Mouse (Mus musculus) embryonic facial prominence, embryonic 12.5 days (tissue): ENCODE results near the gene Kif17. TPM values are rescaled to one million over a fixed set of nuclear protein-coding genes. Genes with fewer than 3 reads are reported as not detected.

Experiments used
- ATAC-seq: fragments of 200-750 bp; cut with Nextera tagmentation; 2 replicates; pipeline ENCODE4 v1.8.0; 2017; ENCODE audit not compliant: insufficient number of reproducible peaks, insufficient read depth, low FRiP score, low TSS enrichment
- H3K27ac ChIP-seq: fragments of 300-500 bp; sonication (generic); 2 replicates; pipeline ENCODE4 v1.5.1; 2016; ENCODE audit warnings: mild to moderate bottlenecking
- H3K27me3 ChIP-seq: fragments of 300-500 bp; sonication (generic); 2 replicates; pipeline ENCODE4 v1.6.1; 2016; ENCODE audit warnings: mild to moderate bottlenecking, moderate library complexity
- H3K36me3 ChIP-seq: fragments of 300-500 bp; sonication (generic); 2 replicates; pipeline ENCODE4 v1.6.1; 2016; ENCODE audit warnings: mild to moderate bottlenecking
- H3K4me1 ChIP-seq: fragments of 300-500 bp; sonication (generic); 2 replicates; pipeline ENCODE4 v1.6.1; 2016
- H3K4me2 ChIP-seq: fragments of 300-500 bp; sonication (generic); replicated peaks from 2 replicates; pipeline ENCODE4 v1.6.1; 2016; ENCODE audit warnings: mild to moderate bottlenecking, moderate library complexity
- H3K4me3 ChIP-seq: fragments of 300-500 bp; sonication (generic); 2 replicates; pipeline ENCODE4 v1.5.1; 2016; ENCODE audit warnings: mild to moderate bottlenecking
- H3K9ac ChIP-seq: fragments of 300-500 bp; sonication (generic); 2 replicates; pipeline ENCODE4 v1.6.1; 2016; ENCODE audit warnings: mild to moderate bottlenecking, moderate library complexity
- H3K9me3 ChIP-seq: fragments of 300-500 bp; sonication (generic); 2 replicates; pipeline ENCODE4 v1.6.1; 2016; ENCODE audit warnings: mild to moderate bottlenecking, moderate library complexity
- WGBS: fragments of 180-500 bp; shearing (Covaris S2); methylation state at CpG from one replicate; pipeline ENCODE4 v1.1.7; 2016; 5-methylcytosine and 5-hydroxymethylcytosine counted together
- polyA plus RNA-seq: library from polyadenylated mRNA; unstranded; fragments of >200 nt; fragmentation: Nextera tagmentation; extraction: Ambion mirVana; gene quantifications from 2 replicates; pipeline ENCODE4 v1.2.1, GENCODE M21; 2016

The Kif17 gene
- polyA plus RNA-seq, 1 experiment from 2014 or later: 1.3 TPM

DNA sequence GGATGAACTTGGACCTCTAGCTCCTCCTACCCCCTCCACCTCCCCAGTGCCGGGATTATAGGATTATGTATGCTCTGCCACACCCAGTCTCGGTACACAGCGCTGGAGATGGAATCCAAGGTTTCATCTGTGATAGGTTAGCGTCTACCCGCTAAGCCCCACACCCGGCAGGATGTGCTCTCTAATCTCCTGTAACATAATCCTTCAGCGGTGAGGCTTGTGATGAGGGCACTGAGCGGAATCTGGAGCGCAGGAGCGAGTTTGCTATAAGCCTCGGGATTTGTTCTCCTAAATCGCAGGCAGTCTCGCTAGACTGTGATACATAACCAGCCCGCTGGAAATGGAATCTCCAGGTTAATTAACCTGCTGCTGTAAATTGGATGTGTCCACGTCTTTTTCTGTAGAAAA, 80.0 kb downstream of the Kif17 start:
- Histone ChIP-seq H3K4me2 (no peak overlapping the region), H3K27me3 (peaks cover 20% of the 10 kb centered on the region)

DNA sequence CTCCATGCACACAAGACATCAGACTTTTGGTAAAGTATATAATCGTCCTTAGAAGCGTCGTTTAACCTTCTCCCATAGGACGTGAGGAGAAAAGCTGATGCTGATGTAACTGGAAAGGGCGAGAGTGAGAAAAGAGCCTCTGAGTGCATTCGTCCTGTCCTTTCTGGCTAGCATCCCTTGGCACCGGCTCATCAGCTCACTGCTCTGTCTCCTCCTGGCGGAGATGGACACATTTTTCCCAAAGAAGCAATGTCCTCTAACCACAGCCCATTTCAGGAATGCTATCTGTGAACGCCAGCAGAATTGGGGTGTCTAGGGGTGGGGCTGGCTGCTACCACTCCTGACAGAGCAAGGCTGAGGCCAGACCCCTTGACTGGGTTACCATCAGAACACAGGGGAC, 81.4 kb downstream of the Kif17 start:
- WGBS: 83% methylated on average over 9 of the region's 9 CpGs
- H3K36me3 ChIP-seq: no peaks in the 10 kb centered on the region

More for the DNA sequence above, 80.0 kb downstream of the Kif17 start:
- H3K9ac ChIP-seq: no peak overlapping the region
- H3K27ac ChIP-seq: no peak overlapping the region
- no peak for ATAC-seq
- no peaks in the 10 kb centered on the region for H3K36me3 ChIP-seq
- WGBS: 12% methylated on average over 15 of the region's 15 CpGs
- 0 out of 2 replicates have a peak, but pooled peaks cover under 1% of the 10 kb centered on the region for H3K4me1 ChIP-seq
- no peaks in the 10 kb centered on the region for H3K9me3 ChIP-seq
- H3K4me3 ChIP-seq: no peak overlapping the region

DNA sequence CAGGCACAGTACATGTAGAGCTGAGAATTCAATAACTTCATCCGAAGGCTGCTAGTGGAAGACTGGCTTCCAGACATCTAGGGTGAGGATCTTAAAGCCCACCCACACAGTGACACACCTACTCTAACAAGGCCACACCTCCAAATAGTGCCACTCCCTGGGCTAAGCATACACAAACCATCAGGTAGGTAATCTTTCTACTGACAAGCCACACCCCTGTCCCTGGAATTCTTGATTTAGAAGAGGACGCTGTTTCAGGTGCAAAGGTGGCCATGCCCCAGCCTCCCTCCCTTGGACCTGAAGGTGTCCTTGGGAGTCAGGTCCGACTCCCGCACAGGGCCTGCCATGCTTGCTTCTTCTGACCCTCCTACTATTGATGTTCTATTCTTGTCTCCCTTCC, 82.9 kb downstream of the Kif17 start:
- H3K27ac ChIP-seq: no peak overlapping the region
- H3K9ac ChIP-seq: no peak overlapping the region
- no peaks in the 10 kb centered on the region for H3K36me3 ChIP-seq
- H3K4me3 ChIP-seq: no peak overlapping the region
- H3K27me3 ChIP-seq: peaks cover 20% of the 10 kb centered on the region
- no peaks in the 10 kb centered on the region for H3K9me3 ChIP-seq
- H3K4me1 ChIP-seq: no peaks in the 10 kb centered on the region
- no peak for ATAC-seq
- H3K4me2 ChIP-seq: no peak overlapping the region
- WGBS: 78% methylated on average over 4 of the region's 4 CpGs

More for the DNA sequence above, 81.4 kb downstream of the Kif17 start:
- Histone ChIP-seq H3K4me2 (no peak overlapping the region), H3K9ac (no peak overlapping the region), H3K27me3 (peaks cover 20% of the 10 kb centered on the region), H3K27ac (no peak overlapping the region), H3K9me3 (no peaks in the 10 kb centered on the region), H3K4me1 (no peaks in the 10 kb centered on the region), H3K4me3 (no peak overlapping the region)
- no peak for ATAC-seq

DNA sequence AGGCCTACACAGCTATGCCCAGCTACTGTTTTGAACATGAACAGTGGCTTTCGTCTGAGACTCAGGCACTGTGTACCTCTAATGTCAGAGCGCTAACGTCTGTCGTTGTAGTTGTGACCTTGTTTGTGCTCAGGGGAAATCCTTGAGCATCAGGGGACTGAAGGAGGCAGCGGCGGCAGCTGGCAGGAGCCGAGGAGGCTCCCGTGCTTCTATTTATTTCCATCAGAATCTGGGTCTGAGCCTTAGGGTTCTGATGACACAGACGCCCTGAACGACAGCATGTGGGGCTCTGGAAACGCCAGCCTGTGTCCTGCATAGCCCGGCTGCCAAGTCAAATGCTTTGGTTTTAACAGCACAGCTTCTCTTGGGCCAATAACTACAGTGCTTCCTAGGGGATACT, 84.8 kb downstream of the Kif17 start:
- Histone ChIP-seq H3K4me3 (no peak overlapping the region), H3K9ac (no peak overlapping the region), H3K4me1 (no peaks in the 10 kb centered on the region), H3K27me3 (peaks cover 20% of the 10 kb centered on the region), H3K36me3 (no peaks in the 10 kb centered on the region), H3K9me3 (no peaks in the 10 kb centered on the region), H3K27ac (no peak overlapping the region), H3K4me2 (no peak overlapping the region)
- WGBS: 79% methylated on average over 12 of the region's 12 CpGs
- no peak for ATAC-seq

DNA sequence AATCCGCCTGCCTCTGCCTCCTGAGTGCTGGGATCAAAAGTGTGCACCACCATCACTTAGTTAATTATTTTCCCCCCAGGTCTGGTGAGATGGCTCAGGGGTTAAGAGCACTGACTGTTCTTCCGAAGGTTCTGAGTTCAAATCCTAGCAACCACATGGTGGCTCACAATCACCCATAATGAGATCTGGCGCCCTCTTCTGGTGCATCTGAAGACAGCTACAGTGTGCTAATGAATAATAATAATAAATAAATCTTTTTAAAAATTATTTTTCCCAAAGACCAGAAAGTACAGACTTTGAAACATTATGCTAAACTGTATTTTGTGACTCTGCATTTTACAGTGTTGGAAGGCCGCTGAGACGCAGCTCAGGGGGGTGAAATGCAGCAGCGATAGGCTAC, 85.4 kb downstream of the Kif17 start:
- no peak overlapping the region for H3K4me3 ChIP-seq
- H3K9ac ChIP-seq: no peak overlapping the region
- no peaks in the 10 kb centered on the region for H3K36me3 ChIP-seq
- H3K4me1 ChIP-seq: no peaks in the 10 kb centered on the region
- no peak overlapping the region for H3K27ac ChIP-seq
- H3K9me3 ChIP-seq: no peaks in the 10 kb centered on the region
- no peak for ATAC-seq
- 88% methylated on average over 6 of the region's 6 CpGs for WGBS
- H3K27me3 ChIP-seq: peaks cover 20% of the 10 kb centered on the region
- no peak overlapping the region for H3K4me2 ChIP-seq

DNA sequence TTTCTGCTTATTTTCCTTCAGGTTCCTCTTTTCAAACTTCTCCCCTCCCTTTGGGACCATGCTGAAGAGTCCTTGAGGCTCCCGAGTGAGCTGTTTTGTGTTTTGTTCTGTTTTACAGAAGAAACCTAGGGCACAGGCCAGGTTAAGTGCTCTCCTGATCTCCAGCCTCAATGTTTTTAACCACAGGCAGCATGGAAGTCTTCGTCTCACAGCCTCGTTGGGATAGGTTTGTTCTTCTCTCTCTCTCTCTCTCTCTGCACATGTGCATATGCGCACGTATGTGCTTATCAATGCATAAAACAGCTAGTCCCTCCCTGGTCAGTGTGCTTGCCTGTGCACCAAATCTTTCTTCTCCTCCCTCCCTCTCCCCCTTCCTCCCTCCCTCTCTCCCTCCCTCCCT, 86.6 kb downstream of the Kif17 start:
- Histone ChIP-seq H3K27ac (no peak overlapping the region), H3K9ac (no peak overlapping the region), H3K4me3 (no peak overlapping the region), H3K27me3 (peaks cover 9% of the 10 kb centered on the region), H3K36me3 (no peaks in the 10 kb centered on the region), H3K9me3 (no peaks in the 10 kb centered on the region), H3K4me2 (no peak overlapping the region), H3K4me1 (no peaks in the 10 kb centered on the region)
- no peak for ATAC-seq
- 70% methylated on average over 5 of the region's 5 CpGs for WGBS

DNA sequence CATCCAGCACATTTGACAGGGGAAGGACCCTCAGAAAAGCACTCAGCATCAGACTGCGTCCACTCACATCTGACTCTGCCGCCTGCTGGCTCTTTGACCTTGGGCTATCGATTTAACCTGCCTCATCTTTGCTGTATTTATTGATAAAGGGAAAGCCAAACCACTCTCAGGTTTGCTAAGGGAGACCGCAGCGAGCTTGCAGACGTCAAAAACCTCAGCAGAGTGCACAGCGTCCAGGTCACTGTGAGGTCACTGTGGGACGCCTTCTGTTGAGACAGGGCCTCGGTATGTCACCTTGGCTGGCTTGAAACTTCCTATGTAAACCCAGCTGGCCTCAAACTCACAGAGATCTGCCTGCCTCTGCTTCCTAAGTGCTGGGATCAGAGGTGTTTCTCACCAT, 87.1 kb downstream of the Kif17 start:
- H3K27ac ChIP-seq: no peak overlapping the region
- 75% methylated on average over 9 of the region's 9 CpGs for WGBS
- no peak for ATAC-seq
- no peak overlapping the region for H3K4me2 ChIP-seq
- no peaks in the 10 kb centered on the region for H3K4me1 ChIP-seq
- H3K27me3 ChIP-seq: peaks cover 7% of the 10 kb centered on the region; the same call in 1 of the 2 replicates
- no peaks in the 10 kb centered on the region for H3K9me3 ChIP-seq
- no peaks in the 10 kb centered on the region for H3K36me3 ChIP-seq
- no peak overlapping the region for H3K4me3 ChIP-seq
- no peak overlapping the region for H3K9ac ChIP-seq

DNA sequence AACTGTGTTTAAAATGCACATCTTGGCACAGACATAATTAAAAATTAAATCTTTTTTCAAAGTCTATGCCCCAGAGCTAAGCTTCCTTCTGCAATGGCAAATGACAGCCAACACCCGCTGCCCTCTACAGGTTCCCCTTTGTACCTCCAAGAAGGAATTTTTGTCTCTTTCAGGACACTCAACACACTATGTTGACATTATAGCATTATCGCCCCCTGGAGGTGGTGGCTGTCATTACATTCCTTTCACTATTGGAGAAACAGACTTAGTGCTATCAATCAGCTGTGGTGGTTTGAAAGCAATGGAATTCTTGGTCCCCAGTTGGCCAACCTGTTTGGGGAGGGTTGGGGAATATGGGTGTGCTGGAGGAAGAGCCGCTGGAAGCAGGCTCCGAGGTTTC, 89.7 kb downstream of the Kif17 start:
- Histone ChIP-seq H3K9me3 (no peaks in the 10 kb centered on the region), H3K4me1 (no peaks in the 10 kb centered on the region), H3K4me3 (no peak overlapping the region), H3K27ac (no peak overlapping the region), H3K9ac (no peak overlapping the region), H3K4me2 (no peak overlapping the region), H3K27me3 (no peaks in the 10 kb centered on the region), H3K36me3 (no peaks in the 10 kb centered on the region)
- ATAC-seq: no peak
- WGBS: 27% methylated on average over 4 of the region's 4 CpGs

DNA sequence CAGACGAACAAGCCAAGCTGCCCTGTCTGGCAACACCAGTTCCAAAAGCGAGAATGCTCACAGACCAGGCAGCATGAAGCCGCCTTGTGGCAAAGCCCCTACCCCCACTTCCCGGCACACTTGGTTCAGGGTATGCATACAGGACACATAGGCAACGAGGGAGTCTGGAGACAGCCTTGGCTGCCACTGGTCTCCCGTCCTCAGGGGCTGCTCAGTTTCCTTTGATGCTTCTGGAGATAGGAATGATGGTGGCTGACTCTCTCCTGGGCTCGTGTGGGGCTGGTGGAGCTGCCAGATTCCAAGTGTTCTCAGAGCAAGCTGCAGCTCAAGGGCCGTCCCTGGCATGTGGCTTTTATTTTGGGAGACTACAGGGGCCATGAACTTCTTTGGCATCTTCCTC, 91.2 kb downstream of the Kif17 start:
- ATAC-seq: no peak
- Histone ChIP-seq H3K9me3 (no peaks in the 10 kb centered on the region), H3K4me1 (no peaks in the 10 kb centered on the region), H3K27ac (no peak overlapping the region), H3K27me3 (no peaks in the 10 kb centered on the region), H3K4me3 (no peak overlapping the region), H3K4me2 (no peak overlapping the region), H3K9ac (no peak overlapping the region), H3K36me3 (no peaks in the 10 kb centered on the region)
- WGBS: 61% methylated on average over 8 of the region's 8 CpGs

DNA sequence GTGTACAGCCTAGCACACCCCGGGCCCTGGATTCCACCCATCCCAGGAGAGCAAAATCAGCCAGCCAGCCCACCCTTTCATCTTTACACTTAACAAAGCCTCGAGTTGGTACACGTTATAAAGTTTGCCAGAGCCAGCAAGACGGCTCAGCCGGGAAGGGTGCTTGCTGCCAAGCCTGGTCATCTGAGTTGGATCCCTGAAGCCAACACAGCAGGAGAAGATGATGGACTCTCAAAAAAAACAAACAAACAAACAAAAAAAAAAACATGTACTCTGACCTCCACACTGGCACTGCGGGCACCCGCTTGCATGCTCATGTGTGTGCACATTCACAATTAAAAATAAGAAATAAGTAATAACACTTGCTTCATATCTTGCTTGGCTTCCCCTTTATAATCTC, 91.8 kb downstream of the Kif17 start:
- Histone ChIP-seq H3K27me3 (no peaks in the 10 kb centered on the region), H3K36me3 (no peaks in the 10 kb centered on the region), H3K9me3 (no peaks in the 10 kb centered on the region), H3K4me1 (no peaks in the 10 kb centered on the region), H3K27ac (no peak overlapping the region), H3K4me2 (no peak overlapping the region), H3K4me3 (no peak overlapping the region), H3K9ac (no peak overlapping the region)
- no peak for ATAC-seq
- WGBS: 80% methylated on average over 7 of the region's 7 CpGs

DNA sequence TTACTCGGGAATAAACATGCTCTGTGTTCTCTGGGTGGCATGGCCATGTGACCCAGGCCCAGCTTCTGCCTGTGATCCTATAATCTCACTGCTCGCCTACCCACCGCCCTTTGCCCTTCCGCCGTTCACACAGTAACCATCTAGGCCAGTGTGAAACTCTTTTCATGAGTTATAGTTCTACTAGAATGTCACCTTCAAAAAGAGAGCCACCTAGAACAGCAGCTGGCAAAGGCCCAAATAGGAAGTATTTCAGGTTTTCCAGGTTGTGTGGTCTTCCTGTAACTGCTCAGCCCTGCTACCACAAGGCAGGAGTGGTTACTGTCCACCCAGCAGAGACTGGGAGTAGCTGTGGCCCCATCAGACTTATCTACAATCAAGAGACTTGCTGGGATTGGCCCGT, 92.5 kb downstream of the Kif17 start:
- Histone ChIP-seq H3K27me3 (no peaks in the 10 kb centered on the region), H3K9me3 (no peaks in the 10 kb centered on the region), H3K9ac (no peak overlapping the region), H3K4me3 (no peak overlapping the region), H3K27ac (no peak overlapping the region), H3K4me2 (no peak overlapping the region), H3K4me1 (no peaks in the 10 kb centered on the region), H3K36me3 (no peaks in the 10 kb centered on the region)
- 80% methylated on average over 6 of the region's 6 CpGs for WGBS
- no peak for ATAC-seq

DNA sequence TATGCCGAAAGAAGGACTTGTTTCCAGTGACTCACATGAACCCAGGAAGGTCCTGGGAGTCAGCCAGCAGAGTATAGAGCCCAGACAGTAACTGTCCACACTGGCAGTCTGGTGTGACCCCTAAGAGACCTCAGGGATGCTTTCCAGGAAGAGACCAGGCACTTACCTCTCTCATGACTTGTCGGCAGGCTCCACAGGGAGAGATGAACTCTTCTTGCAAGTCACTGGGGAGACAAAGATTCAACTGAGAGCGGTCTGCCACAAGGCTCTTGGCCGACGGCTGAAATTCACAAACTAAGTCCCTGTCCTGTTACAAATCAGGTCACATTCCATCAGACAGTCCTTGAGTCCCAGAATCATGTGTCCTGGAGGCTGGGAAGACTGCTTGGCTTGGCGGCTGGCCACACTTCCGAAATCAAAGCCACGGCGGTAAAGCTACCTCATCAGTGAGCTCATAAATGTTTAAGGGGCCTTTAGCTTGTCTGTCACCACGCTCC, 93.2 kb downstream of the Kif17 start:
- H3K4me1 ChIP-seq: no peaks in the 10 kb centered on the region
- no peak for ATAC-seq
- H3K4me3 ChIP-seq: no peak overlapping the region
- H3K9me3 ChIP-seq: no peaks in the 10 kb centered on the region
- no peaks in the 10 kb centered on the region for H3K36me3 ChIP-seq
- H3K4me2 ChIP-seq: no peak overlapping the region
- no peak overlapping the region for H3K9ac ChIP-seq
- 76% methylated on average over 10 of the region's 10 CpGs for WGBS
- no peak overlapping the region for H3K27ac ChIP-seq
- no peaks in the 10 kb centered on the region for H3K27me3 ChIP-seq
